Mouse (Mus musculus) brain, embryonic 14.5 days (tissue): Measurements from ENCODE around the gene Ilf3.

ENCODE experiments used
- CTCF ChIP-seq: fragments of 200-500 bp; IDR thresholded peaks from 2 replicates; pipeline ENCODE4 v1.5.1; 2012; ENCODE audit warnings: inconsistent platforms, mild to moderate bottlenecking, moderate library complexity, borderline replicate concordance; ENCODE audit not compliant: insufficient read depth, insufficient read length; ENCODE audit errors: extremely low read depth
- POLR2A ChIP-seq: fragments of 200-500 bp; IDR thresholded peaks from 2 replicates; pipeline ENCODE4 v1.6.1; 2012; ENCODE audit warnings: mild to moderate bottlenecking, inconsistent platforms, borderline replicate concordance; ENCODE audit not compliant: poor library complexity, insufficient read depth, insufficient read length, severe bottlenecking; ENCODE audit errors: extremely low read depth

DNA sequence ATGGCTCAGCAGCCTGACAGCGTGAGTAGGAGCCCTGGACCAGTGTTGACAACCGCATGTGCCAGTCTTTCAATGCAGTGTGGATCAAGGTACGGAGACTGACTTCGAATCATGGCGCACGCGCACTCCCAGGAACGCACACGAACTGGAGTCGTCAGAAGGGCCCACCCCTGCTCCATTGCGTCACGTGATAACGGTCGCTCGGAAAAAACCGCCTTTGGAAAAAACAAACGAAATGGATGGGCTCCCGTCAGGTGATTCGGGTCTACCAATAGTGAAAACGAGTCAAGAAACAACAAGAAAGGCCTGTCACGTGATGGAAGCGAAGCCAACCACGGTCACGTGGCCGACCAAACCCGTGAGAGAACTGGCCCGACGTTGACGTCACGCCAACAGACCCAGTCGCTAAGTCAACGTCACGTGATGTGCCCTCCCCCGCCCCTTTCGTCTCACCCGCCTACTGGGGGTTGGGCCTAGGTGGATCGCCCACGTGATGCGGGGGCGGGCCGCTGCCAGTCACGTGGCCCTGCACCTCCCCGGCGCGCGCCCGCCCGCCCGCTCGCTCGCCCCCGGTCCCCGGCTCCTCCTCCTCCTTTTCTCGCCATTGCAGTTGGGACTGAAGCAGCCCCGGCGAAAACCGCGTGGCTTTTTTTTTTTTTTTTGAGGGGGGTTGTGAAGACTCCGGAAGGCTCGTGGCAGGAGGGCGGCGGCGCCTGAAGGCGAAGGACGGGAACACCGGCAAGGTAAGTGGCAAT, at the start of gene Ilf3:
- no peak for TF ChIP-seq CTCF
- TF ChIP-seq POLR2A: peak; percentile 51
